Mouse (Mus musculus) thymus, adult 2 months (tissue): ENCODE data around the gene Ppp4r3a. TPM values are rescaled to one million over a fixed set of nuclear protein-coding genes. Genes with fewer than 3 reads are reported as not detected.

Experiments used
- DNase-seq: peaks from one replicate; pipeline ENCODE4 v3.0.0; 2021
- H3K27ac ChIP-seq: fragments of 200-500 bp; 2 replicates; pipeline ENCODE4 v1.5.1; 2012; ENCODE audit warnings: low read length, control low read depth; ENCODE audit not compliant: control insufficient read depth, insufficient read depth
- H3K27me3 ChIP-seq: fragments of 200-500 bp; 2 replicates; pipeline ENCODE4 v1.6.1; 2012; ENCODE audit warnings: mild to moderate bottlenecking, low read length, moderate library complexity, mixed read lengths; ENCODE audit not compliant: control insufficient read depth, insufficient read depth
- H3K36me3 ChIP-seq: fragments of 200-500 bp; 2 replicates; pipeline ENCODE4 v1.6.1; 2012; ENCODE audit warnings: mild to moderate bottlenecking, low read length, moderate library complexity; ENCODE audit not compliant: control insufficient read depth, insufficient read depth
- H3K4me1 ChIP-seq: fragments of 200-500 bp; replicated peaks from 2 replicates; pipeline ENCODE4 v1.6.1; 2012; ENCODE audit warnings: low read length; ENCODE audit not compliant: control insufficient read depth, insufficient read depth
- H3K4me3 ChIP-seq: fragments of 200-500 bp; 2 replicates; pipeline ENCODE4 v1.5.1; 2012; ENCODE audit warnings: mild to moderate bottlenecking, low read length, control low read depth, moderate library complexity; ENCODE audit not compliant: control insufficient read depth, insufficient read depth
- CTCF ChIP-seq: fragments of 200-500 bp; IDR thresholded peaks from 2 replicates; pipeline ENCODE4 v1.5.1; 2012; ENCODE audit warnings: mild to moderate bottlenecking, control low read depth, low read length, moderate library complexity, borderline replicate concordance; ENCODE audit not compliant: control insufficient read depth, poor library complexity, insufficient read depth; ENCODE audit errors: extremely low read depth
- POLR2A ChIP-seq: fragments of 200-500 bp; IDR thresholded peaks from 2 replicates; pipeline ENCODE4 v1.6.1; 2012; ENCODE audit warnings: mild to moderate bottlenecking, low read length, control low read depth, moderate library complexity; ENCODE audit not compliant: control insufficient read depth, poor library complexity, insufficient read depth; ENCODE audit errors: extremely low read depth
- WGBS: fragments of 180-500 bp; shearing (Covaris S2); methylation state at CpG from one replicate; pipeline ENCODE4 v1.1.7; 2018; 5-methylcytosine and 5-hydroxymethylcytosine counted together
- polyA plus RNA-seq: library from polyadenylated mRNA; depleted of rRNA; stranded (reverse); fragments of >200 nt; gene quantifications from 2 replicates; pipeline ENCODE4 v1.2.3, GENCODE M21; 2012

Gene Ppp4r3a
- polyA plus RNA-seq, 1 experiment = 25.6 TPM

GRCm38 (mm10) chr12:101075433-101075832 lies 8.1 kb downstream of the Ppp4r3a start:
- Histone ChIP-seq H3K27me3 (no peaks in the 10 kb centered on the region), H3K27ac (no peak overlapping the region), H3K4me3 (no peak overlapping the region), H3K4me1 (0 out of 2 replicates have a peak, but pooled peaks cover under 1% of the 10 kb centered on the region), H3K36me3 (no peaks in the 10 kb centered on the region)
- 66% methylated on average over 3 of the region's 3 CpGs for WGBS
- no peak for DNase-seq
- no peak for TF ChIP-seq POLR2A
- no peak for TF ChIP-seq CTCF

DNA sequence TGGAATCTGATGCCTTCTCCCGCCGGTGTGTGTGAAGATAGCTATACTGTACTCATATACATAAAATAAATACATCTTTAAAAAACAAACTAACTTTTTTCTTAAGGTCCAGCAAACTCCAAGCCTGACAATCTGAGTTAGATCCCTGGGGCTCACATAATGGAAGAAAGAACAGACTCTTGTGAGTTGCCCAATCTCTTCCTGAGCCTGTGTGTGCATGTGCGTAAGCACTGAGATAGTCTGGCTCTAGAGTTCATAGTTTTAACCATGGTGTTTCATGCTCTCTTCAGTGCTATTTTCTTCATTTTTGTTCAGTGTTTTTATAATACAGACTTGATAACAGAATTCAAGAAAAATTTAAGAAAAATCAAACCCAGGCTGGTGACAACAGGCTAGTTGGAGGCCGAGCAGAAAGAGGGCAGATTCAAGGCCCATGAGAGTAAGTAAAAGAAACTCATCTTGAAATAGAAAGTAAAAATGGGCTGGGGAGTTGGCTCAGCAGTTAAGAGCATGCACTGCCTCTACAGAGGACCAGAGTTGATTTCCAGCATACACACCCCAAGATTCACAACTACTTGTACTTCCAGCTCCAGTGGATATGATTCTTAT lies 8.6 kb downstream of the Ppp4r3a start:
- Histone ChIP-seq H3K4me1 (no peaks in the 10 kb centered on the region), H3K36me3 (no peaks in the 10 kb centered on the region), H3K27ac (no peak overlapping the region), H3K27me3 (no peaks in the 10 kb centered on the region), H3K4me3 (no peak overlapping the region)
- no peak for DNase-seq
- no peak for TF ChIP-seq CTCF
- no peak for TF ChIP-seq POLR2A
- WGBS = 89% methylated on average over 4 of the region's 4 CpGs

DNA sequence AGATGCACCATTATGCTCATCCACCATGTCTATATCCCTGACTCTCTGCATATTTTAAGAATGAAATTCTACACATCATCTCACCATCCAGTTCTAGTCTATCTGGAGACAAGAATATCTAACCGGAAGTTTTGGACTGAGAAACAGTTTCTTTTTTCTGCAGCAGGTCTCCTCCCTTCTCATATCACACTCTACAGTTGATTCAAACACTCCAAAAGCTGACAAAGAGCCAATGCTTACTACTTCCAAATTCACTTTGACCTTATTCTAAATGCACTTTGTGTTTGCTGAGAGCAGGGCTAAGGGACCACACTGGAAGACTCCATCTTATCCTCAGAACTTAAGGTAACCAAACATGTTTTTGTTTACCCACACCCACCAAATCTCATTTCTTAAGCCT lies 13.7 kb downstream of the Ppp4r3a start:
- no peak overlapping the region for H3K27ac ChIP-seq
- no peaks in the 10 kb centered on the region for H3K27me3 ChIP-seq
- H3K4me3 ChIP-seq = no peak overlapping the region
- no peaks in the 10 kb centered on the region for H3K4me1 ChIP-seq
- no peak for TF ChIP-seq CTCF
- TF ChIP-seq POLR2A = no peak
- WGBS = 60% methylated on average over 1 of the region's 1 CpGs
- DNase-seq = no peak
- H3K36me3 ChIP-seq = peaks cover 13% of the 10 kb centered on the region

GRCm38 (mm10) chr12:101066329-101066728 lies 17.2 kb downstream of the Ppp4r3a start:
- no peak for DNase-seq
- Histone ChIP-seq H3K27me3 (no peaks in the 10 kb centered on the region), H3K4me3 (no peak overlapping the region), H3K36me3 (peaks cover 35% of the 10 kb centered on the region), H3K4me1 (no peaks in the 10 kb centered on the region), H3K27ac (no peak overlapping the region)
- 88% methylated on average over 1 of the region's 1 CpGs for WGBS
- TF ChIP-seq CTCF = no peak
- TF ChIP-seq POLR2A = no peak

DNA sequence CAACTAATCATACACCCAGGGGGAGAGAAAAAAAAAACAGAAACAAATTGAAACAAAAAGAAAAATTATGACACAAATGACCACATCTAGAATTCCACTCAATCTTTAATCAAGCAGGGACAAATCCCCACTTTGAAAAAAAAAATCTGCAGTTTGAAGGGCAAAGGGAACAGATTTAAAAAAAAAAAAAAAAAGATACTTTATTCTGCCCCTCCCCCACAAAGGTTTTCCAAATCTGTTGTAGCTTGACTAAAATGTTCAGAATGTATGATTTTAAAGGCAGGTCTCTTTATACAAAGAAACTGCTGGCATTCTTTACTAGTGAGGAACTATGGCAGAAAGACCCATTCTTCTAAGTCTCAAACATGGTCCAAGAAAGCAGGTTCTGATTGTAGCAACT lies 43.5 kb downstream of the Ppp4r3a start:
- Histone ChIP-seq H3K27ac (no peak overlapping the region), H3K4me1 (no peaks in the 10 kb centered on the region), H3K4me3 (no peak overlapping the region), H3K27me3 (no peaks in the 10 kb centered on the region), H3K36me3 (peaks cover 54% of the 10 kb centered on the region)
- no peak for TF ChIP-seq CTCF
- TF ChIP-seq POLR2A = no peak
- DNase-seq = no peak

- Histone ChIP-seq H3K4me3 (peak within 1 kb of the TSS; percentile 85), H3K4me1 (peaks cover 24% of the 10 kb centered on the region), H3K36me3 (no peaks in the 10 kb centered on the region), H3K27ac (peak within 1 kb of the TSS; percentile 71), H3K27me3 (no peaks in the 10 kb centered on the region)
- peak; percentile 95 for DNase-seq
- WGBS = under 1% methylated on average over 56 of the region's 56 CpGs
- TF ChIP-seq CTCF = peak; percentile 95
- no peak; the same call in 1 of the 2 replicates for TF ChIP-seq POLR2A
Observed at GRCm38 (mm10) chr12:101028954-101029731, 54.4 kb downstream of the Ppp4r3a start, which contains the start of gene Ccdc88c. Gene Ccdc88c (minus strand): TSS chr12:101029056.
